Mouse (Mus musculus): ENCODE results near the gene Dgkq.

The Dgkq gene

DNA sequence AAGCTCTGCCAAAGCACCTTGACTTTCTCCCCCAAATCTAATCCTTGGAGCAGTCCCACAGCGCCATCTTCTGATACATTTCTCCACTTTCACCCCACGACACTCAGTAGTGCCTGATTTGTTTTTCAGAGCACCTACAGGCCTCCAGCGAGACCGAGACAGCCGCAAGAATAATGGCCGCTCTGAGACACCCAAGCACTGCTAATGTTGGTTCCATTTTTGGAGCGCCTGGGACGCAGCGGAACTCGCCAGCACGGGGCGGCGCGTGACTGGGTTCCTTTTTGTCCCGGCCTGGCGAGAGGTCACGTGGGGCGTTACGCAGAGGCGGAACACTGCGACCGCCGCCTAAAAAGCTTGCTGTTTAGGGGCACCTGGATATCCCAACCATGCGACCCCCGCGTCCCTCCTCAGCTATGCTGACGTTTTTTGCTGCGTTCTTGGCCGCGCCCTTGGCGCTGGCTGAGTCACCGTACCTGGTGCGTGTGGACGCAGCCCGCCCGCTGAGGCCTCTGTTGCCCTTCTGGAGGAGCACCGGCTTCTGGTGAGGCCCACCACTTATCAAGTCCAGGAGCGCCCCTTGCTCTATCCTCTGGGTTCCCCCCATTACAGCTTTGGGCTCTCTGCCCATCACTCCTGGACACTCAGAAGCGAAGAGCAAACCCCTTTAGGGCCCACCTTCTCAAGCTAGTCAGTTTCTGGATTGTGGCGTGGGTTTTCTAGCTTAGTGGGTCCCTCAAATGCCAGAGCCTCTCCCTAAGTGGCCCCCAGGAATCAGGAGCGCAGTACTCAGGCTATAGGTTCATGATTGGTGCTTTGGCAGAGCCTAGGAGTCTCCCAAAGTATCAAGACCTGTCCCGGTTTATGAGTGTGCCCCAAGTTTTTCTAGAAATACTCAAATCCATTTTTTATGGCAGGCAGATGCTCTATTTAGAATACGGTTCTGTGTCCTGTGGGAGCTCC is at the start of gene Dgkq:
TSS of gene Dgkq (minus strand) at position 696 of the 960 bp plus-strand sequence.
- WGBS = 4% methylated on average over 43 of the region's 43 CpGs

DNA sequence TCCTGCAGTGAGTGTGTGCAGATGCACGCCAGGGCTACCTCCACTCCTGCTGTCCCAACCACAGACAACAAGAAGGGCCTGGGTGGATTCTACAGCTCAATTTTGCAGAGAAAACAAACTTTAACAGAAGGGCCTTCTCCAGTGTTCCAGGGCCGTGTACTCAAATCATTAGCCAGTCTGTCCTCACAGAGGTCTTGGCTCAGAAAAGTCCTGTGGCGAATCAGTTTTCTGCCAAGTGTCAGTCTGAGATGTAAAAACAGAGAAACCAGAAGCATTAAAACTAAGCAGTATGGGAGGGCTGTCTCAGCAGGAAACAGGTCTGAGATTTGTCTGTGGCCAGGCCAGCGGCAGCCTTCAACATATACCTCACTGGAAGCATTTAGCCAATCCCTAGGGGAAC is 48.6 kb upstream of the Dgkq start:
- WGBS = 60% methylated on average over 4 of the region's 4 CpGs

DNA sequence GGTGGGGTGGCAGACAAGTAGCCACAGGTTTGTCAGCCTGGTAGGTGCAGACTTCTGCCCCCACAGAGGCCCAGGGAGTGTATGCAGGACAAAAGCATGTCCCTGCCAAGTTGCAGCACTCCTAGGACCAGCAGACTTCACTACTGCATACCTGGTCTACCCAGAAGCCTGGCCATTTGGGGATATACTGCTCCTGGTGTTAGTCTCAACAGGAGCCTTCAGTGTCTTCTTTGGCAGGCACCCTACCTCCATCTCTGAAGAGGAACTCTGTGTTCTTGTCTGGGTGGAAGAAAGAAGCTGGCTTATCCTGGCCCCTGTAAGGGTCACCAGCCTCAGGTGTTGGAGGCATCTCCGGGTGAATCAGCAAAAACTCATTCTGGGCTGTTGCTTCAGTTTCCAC is 46.5 kb upstream of the Dgkq start:
- WGBS = 85% methylated on average over 1 of the region's 1 CpGs

DNA sequence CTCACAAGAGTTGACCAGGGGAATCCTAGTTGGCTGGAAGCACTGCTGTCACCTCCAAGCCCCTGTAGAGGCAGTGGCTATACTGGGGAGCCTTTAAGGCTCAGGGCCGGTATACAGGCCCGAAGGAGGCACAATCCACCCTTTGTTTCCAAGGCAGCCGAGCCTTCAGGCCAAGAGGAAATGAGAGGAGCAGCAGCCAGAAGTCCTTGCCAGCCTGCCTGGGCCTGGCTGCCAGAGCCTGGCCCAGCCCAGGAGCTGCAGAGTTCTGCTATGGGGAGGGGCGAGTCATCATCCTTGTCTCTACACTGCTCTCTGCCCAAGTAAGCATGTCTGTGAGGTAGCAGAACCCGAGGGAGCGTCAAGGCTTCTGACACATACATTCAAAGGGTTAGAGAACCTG is 44.7 kb upstream of the Dgkq start:
- WGBS = 50% methylated on average over 6 of the region's 6 CpGs

DNA sequence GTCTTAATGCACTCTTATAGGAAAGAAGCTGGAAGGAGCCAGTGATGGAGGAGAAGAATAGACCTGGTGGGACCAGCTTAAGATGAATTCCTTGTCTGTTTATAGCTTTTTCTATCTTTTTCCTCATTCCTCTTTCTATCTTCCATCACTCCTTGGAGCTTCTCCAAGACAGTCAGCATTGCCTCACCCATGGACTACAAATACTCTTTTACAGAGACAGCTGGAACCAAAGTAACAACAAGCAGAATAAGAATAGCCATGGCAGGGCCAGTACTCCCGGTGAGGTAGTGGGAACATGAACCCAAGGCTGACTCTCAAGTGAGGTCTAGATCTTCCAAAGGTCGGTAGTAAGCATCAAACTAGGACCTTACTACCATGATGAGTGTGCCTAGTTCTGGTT is 43.6 kb upstream of the Dgkq start:
- 56% methylated on average over 2 of the region's 2 CpGs for WGBS

DNA sequence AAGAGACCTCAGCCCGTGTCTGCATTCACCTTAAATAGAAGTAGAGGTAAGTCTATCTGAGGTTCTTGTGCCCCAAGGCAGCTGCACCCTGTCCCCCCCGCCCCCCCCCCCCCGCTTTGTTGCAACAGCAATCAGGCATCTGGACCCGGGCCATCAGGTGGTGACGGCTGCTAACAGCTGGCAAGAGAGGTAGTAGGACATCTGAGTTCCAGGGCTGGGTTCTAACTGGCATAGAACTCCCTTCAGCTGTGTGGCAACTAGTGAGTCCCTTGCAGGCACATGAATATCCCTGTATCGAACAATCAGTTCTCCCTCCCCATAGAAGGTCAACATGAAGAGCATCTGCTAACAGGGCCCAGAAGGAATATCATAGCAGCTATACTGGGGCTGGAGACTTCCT is 42.5 kb upstream of the Dgkq start:
- 85% methylated on average over 6 of the region's 6 CpGs for WGBS

DNA sequence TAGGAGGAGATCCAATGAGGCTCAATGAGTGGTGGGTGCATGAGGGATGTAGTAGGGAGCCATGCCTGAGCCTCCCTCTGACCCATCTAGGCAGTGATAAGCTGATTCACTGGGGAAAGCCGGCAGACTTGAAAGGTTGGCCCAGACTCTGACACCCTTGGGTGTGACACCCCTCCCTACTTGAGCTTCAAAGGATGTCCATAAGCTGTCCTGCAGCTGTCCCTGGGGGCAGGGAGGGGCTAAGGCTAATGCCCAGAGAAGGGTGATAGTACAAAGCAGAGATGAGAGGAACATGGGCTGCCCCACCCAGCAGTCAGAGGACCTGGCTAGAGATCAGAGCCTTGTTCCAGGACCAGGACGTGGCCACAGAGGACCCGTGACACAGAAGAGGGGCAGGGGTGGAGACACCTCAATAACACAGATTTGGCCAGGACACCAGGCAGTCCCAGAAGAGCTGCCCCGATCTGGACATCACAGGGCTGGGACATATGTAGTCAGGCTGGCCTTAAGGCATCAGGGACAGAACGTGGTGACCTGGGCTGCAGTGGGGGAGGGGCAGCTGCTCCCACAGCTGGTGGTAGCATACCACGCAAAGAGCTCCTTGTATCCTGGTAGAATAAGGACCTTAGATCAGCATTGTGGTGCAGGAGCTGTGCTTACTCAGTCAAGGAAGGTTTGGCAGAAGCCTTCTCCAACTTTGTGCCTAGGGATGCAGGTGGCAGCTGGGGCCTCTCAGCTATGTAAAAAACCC is 39.7 kb upstream of the Dgkq start:
- 63% methylated on average over 6 of the region's 6 CpGs for WGBS

DNA sequence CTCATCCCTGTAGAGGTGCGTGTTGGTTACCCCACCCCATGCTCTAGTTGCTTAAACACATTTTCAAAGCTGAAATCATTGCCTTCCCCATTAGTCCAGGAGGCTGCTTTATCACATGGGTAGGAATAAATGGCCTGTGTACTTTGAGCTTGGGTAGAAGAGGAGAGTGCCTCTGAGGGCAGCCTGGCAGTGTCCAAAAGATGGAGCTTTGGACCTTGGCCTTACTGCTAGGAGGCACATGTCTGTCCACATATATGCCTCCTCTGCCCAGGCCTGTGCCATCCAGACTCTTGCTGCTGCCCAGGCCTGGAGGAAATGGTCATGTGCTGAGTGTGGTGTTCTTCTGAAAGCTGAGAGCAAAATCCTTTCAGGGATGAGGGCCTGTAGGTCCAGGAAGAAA is 38.9 kb upstream of the Dgkq start:
- 92% methylated on average over 1 of the region's 1 CpGs for WGBS

DNA sequence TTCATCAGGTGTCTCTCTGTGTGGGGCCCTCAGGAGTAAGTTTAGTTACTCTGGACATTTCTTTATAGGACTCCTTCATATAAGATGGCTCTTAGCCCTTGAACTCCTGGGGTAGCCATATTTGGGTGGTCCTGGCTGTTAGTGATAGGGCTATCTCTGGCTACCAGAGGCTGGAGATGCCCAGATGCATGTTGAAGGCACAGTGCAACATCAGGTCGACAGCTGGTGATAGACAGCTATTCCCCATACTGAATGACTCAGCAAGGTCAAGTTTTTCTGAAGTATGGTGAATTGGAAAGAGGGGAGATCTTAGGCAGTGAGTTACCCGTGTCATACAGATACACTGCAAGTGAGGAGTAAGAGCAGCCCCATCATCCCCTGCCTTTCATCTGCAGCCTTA is 38.3 kb upstream of the Dgkq start:
- WGBS = 89% methylated on average over 2 of the region's 2 CpGs

DNA sequence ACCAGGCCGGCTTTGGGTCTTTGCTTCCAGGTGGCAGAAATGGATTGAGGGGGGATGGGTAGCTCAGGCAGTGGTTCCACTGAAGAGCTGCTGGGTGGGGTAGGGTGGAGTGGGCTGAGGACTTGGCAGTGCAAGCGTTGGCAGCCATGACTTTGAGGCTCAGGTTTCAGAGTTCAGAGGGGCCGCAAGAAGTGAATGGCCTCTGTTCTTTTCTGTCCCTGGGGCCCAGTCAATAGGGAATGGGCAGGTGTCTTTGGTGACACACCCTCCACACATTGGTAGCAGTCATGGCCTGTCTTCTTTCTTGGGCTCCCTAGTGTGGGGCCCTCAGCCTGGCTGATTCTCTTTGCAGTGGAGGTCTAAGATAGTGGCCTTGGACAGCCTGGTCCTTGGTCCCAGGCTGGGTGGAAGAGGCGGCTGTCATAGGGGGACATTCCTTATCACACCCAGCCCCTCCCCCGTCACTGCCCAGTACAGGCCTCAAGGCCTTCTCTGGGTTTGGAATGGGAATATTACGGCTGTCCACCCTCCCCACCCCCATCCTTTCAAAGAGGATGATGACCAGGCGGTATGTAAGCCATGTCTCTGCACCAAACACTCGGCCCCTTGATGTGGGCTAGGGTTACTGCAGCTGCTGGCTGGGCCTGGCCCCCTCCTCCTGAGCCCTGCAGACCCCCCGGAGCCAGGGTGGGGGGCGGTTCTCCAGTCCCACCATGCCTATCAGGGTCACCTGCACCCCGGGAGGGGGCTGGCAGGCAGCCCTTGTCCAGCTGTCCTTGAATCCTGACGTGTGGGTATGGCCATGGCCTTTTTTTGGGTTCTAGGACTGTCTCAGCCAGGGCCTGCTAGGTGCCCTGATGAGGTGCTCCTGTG is 34.5 kb upstream of the Dgkq start:
- 86% methylated on average over 12 of the region's 12 CpGs for WGBS

DNA sequence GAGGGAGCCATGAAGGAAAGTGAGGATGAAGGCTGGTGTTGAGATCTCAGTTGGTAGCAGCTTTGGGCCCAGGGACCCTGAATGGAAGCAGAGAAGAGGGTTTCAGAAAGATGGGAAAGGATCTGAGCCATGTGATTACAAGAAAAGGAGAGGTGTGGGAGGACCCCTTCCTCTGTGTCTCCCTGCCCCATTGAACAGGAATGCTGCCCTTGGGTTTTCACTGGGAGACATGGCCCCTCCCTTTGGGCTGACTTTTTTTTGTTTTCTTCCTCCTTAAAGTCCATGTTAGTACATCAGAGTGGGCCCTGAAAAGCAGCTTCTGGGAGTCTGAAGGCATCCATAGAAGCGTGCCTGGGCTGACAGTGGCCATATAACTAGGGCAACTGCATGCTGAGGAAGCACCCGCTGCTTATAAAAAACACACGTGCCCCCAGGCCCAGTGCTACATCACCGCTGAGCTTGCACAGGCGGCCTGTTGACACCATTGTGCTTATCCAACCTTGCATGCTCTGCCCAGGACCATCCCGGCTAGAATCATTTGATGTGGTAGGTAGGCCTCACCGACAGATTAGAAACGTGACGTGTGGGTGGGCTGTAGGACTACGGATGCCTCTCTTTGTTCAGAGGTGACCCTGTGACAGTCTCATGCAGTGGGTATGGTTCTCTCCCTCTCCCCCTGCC is 32.0 kb upstream of the Dgkq start:
- 86% methylated on average over 10 of the region's 10 CpGs for WGBS

DNA sequence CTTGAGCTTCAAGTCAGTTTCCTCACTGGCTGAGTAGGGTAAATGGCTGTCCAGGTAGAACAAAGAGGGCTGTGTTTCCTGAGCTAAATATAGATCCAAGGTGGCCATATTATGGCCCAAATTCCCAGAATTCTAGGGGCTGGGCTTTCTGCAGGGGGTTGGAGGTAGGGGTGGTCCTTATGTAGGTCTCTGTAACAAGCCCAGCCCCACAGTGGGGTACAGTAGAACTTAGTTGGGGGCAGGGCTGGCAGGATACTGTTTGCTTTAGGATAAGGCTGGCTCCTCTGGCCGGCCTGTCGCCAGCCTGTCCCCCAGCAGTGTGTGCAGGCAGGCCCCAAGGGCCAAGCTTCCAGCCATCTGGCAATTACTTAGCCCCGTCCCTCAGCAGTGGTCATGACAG is 30.9 kb upstream of the Dgkq start:
- WGBS = 72% methylated on average over 3 of the region's 3 CpGs

DNA sequence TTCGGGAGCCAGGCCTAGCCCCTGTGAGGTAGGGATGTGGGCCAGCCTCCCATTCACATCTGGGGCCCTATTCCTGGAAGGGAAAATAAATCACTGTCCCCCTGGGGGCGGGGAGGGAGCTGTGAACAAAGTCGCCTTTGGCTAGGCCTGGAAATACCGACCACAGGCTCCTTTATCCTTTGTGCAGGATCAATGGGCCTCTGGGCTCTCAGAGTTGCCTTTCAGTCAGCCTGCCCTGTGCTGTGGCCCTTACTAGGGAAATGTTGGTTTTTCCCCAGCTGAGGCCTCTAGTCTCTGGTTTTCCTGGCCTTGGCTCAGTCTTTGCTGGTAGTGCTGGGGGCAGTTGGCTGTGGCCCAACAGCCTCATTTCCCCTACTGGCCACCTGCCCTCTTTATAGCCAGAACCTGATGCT is 27.9 kb upstream of the Dgkq start:
- WGBS = 71% methylated on average over 4 of the region's 4 CpGs

DNA sequence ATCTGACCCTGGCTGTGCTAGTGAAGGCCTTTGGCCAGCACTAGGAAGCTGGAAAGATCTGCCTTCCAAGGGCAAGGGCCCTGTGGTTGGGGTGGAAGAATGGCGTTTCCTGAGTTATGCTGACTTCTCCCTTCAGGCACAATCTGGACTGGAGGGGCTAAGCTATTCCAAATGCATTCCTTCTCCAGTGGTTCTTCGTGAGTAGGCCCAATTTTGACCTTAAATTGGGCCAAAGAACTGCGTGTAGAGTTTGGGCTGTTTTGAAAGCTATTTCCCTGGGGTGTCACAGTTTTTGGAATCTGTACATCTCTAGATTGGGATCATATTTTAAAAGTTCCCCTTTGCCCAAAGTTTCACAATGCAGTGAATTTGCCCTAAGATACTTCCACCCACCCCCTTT is 27.1 kb upstream of the Dgkq start:
- WGBS = 79% methylated on average over 3 of the region's 3 CpGs

DNA sequence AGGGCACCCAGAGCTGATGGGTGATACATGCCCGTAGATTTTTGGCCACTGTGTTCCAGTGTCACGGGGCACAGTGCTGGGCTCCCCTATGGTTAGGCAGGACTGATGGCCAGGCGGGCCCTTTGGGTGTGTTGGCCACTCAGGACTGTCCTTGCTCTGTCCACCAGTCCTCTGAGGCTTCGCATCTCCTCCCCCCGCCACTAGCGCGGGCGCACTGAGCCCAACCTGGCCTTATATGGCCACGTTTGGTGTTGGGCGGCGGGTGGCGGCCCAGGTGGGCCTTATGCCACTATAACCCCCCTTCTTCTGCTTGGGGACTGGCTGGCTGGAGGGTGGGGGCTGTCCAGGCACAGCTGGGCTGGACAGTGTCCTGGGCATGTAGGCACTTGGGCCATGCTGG is 26.4 kb upstream of the Dgkq start:
- whole genome bisulfite sequencing = 93% methylated on average over 12 of the region's 12 CpGs

DNA sequence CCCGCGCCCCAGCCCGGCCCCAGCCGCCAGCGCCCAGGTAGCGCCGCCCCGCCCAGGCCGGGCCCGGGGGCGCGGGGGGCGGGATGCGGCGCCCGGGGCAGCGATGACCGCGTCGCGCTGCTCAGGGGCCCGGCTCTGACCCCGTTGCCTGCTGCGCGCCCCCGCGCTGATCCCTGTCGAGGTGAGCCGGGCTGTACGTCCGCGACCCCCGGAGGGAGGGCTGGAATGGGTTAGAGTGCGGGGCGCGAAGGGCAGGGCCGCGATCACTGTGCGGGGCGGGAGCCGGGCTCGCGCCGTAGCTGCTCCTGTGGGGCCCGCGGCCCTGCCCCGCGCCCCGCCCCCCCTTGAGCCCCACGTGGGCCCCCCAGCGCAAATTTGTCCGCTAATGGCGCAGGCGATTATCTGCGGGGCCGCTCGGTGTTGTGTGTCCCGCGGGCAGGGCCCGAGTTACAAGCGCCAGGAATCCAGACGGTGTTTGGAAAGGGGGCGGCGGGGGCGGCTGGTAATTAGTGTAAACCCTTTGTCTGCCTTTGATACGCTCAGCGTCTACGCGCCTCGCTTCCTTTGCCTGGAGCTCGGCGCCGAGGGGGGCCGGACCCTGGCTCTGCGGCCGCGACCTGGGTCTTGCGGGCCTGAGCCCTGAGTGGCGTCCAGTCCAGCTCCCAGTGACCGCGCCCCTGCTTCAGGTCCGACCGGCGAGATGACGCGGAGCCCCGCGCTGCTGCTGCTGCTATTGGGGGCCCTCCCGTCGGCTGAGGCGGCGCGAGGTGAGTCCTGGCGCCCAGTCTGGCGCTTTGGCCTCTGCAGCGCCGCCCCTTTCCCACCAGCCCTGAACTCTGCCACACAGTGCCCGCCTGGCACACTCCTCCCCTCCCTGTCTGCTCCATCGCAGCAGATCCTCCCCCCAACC is 25.1 kb upstream of the Dgkq start:
- WGBS = 2% methylated on average over 99 of the region's 99 CpGs

DNA sequence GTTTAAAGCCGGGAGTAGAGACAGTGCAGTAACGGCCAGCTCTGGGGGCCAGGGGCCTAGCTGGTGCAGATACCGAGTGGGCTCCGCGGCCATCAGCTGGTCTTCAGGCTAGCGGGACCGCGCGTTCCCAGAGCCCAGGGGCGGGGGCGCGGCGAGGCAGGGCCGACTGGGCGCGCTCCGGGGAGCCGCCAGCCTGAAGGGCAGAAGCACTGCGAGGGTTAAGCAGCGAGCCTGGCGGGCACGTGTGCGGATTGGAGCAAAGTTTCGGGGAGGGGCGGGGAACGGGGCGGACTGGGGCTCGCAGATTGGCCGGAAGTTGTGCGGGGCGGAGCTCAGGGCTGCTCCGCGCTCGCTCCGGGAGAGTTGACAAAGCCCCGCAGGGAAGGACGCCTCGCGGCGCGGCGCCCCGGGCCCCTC is 24.4 kb upstream of the Dgkq start:
- 1% methylated on average over 41 of the region's 43 CpGs for WGBS

DNA sequence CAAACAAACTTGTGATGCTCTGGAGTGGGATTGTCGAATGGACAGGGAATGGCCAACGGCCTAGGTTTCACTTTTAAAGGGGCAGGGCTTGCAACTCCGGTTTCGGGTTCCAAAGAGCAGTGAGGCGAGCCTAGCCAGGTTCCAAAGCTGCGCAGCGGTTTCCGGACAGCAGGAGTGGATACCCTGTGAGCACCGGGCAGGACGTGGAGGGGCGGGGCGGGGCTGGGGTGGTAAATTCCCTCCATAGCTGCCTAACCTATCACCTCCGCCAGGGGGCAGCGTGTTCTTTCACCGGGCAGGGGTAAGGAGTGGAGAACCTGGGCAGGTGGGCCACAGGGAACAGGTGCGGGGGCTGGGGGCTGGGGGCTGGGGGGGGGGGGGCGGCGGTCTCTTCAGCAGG is 22.8 kb upstream of the Dgkq start, which contains the start of gene Fgfrl1:
TSS of gene Fgfrl1 (plus strand) at position 112 of the 400 bp plus-strand sequence.
- 16% methylated on average over 16 of the region's 18 CpGs for WGBS

DNA sequence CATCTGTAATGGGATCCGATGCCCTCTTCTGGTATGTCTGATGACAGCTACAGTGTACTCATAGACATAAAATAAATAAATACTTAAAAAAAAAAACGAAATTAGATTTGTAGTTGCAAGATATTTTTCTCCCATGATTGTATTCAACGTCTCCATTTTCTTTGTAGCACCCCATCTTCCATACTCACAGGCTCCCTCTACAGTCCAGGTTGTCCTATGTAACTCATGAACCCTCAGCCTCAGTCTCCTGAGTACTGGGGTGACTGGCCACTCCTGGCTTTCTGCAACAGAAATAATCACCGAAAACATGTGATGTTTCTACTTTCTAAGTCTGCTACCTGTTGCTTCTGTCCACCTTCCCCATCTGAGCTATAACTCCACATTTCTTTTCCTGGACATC is 21.7 kb upstream of the Dgkq start:
- 77% methylated on average over 4 of the region's 4 CpGs for WGBS

DNA sequence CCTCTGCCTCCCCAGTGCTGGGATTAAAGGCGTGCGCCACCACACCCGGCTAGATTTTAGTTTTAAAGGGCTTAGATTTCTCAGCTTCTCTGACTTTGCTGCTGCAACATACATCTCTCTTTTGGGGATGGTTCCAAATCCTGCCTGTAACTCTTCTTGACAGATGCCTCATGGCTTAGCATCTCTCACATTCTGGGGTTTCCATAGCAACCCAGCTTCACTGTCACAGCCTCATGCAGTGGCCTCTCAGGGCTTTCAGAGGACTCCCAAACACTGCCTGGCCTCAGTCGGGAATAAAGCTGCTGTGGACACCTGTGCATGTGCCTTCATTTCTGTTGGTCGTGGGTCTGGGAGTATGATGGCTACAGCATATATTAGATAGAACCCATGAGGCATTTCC is 19.6 kb upstream of the Dgkq start:
- WGBS = 63% methylated on average over 5 of the region's 5 CpGs
